Mouse (Mus musculus) hindbrain, embryonic 12.5 days (tissue): ENCODE data around the gene Mcm3. TPM values are rescaled to one million over a fixed set of nuclear protein-coding genes. Genes with fewer than 3 reads are reported as not detected.
"Not testable (repeated sequence)": the region's sequence is repeated elsewhere in the genome, so short reads cannot be mapped to it uniquely, and the experiment has no call there.

ENCODE experiments used
- ATAC-seq: fragments of 200-750 bp; cut with Nextera tagmentation; 2 replicates; pipeline ENCODE4 v1.8.0; 2017; ENCODE audit warnings: moderate TSS enrichment; ENCODE audit not compliant: low FRiP score
- H3K27ac ChIP-seq: fragments of 300-500 bp; sonication (generic); 2 replicates; pipeline ENCODE4 v1.5.1; 2016; ENCODE audit warnings: mild to moderate bottlenecking
- H3K27me3 ChIP-seq: fragments of 300-500 bp; sonication (generic); 2 replicates; pipeline ENCODE4 v1.6.1; 2016; ENCODE audit warnings: mild to moderate bottlenecking
- H3K36me3 ChIP-seq: fragments of 300-500 bp; sonication (generic); 2 replicates; pipeline ENCODE4 v1.6.1; 2016; ENCODE audit warnings: mild to moderate bottlenecking
- H3K4me1 ChIP-seq: fragments of 300-500 bp; sonication (generic); 2 replicates; pipeline ENCODE4 v1.6.1; 2016
- H3K4me2 ChIP-seq: fragments of 300-500 bp; sonication (generic); replicated peaks from 2 replicates; pipeline ENCODE4 v1.6.1; 2016; ENCODE audit warnings: mild to moderate bottlenecking
- H3K4me3 ChIP-seq: fragments of 300-500 bp; sonication (generic); 2 replicates; pipeline ENCODE4 v1.5.1; 2016; ENCODE audit warnings: mild to moderate bottlenecking
- H3K9ac ChIP-seq: fragments of 300-500 bp; sonication (generic); 2 replicates; pipeline ENCODE4 v1.6.1; 2016; ENCODE audit warnings: mild to moderate bottlenecking, moderate library complexity
- H3K9me3 ChIP-seq: fragments of 300-500 bp; sonication (generic); replicated peaks from 2 replicates; pipeline ENCODE4 v1.6.1; 2016; ENCODE audit warnings: mild to moderate bottlenecking
- WGBS: fragments of 180-500 bp; shearing (Covaris S2); methylation state at CpG from one replicate; pipeline ENCODE4 v1.1.7; 2016; 5-methylcytosine and 5-hydroxymethylcytosine counted together
- polyA plus RNA-seq: library from polyadenylated mRNA; unstranded; fragments of >200 nt; fragmentation: Nextera tagmentation; extraction: Ambion mirVana; gene quantifications from 2 replicates; pipeline ENCODE4 v1.2.1, GENCODE M21; 2016

Mcm3 gene
- polyA plus RNA-seq, 1 experiment from 2014 or later, result 88.6 TPM

DNA sequence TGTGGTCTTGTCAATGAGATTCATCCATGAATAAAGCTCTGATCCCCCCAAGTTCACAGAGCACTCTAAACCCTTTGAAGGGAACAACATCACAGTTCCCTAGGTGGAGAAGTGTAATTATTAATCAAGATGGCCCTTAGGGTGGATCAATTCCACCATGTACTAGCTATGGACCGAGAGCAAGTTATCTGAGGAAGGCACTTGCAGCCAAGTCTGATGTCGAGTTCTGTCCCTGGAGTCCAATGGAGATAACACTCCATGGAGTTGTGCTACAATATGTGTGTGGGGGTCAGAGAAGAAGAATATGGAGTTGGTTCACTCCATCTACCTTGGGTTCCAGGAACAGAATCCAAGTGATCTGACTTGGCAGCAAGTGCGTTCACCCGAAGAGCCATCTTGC is 25.4 kb downstream of the Mcm3 start:
- 93% methylated on average over 4 of the region's 4 CpGs for WGBS
- no peaks in the 10 kb centered on the region for H3K4me1 ChIP-seq
- H3K4me3 ChIP-seq, result no peak overlapping the region
- no peak for ATAC-seq
- H3K9me3 ChIP-seq, result no peaks in the 10 kb centered on the region
- no peaks in the 10 kb centered on the region for H3K27me3 ChIP-seq
- H3K4me2 ChIP-seq, result no peak overlapping the region
- no peaks in the 10 kb centered on the region for H3K36me3 ChIP-seq
- H3K27ac ChIP-seq, result no peak overlapping the region
- no peak overlapping the region for H3K9ac ChIP-seq

DNA sequence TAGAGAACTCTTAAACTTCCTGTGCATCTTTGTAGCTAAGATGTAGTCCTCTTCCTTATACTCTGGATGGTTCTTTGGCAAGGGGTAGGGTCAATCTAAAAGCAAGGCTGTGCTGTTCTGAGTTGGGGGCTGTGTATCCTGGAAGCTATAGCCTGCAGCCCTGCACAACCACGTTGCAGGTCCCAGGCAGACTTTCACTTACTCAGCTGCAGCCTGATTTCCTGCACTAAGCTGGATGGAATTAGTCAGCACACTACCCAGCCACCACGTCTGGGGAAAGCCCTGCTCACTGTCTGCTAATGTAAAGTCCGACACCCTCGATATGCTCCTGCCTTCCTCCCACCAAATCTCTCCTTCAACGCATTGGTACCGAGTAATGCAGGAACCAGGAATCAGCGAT is 28.7 kb downstream of the Mcm3 start:
- 81% methylated on average over 7 of the region's 7 CpGs for WGBS
- no peak for ATAC-seq

DNA sequence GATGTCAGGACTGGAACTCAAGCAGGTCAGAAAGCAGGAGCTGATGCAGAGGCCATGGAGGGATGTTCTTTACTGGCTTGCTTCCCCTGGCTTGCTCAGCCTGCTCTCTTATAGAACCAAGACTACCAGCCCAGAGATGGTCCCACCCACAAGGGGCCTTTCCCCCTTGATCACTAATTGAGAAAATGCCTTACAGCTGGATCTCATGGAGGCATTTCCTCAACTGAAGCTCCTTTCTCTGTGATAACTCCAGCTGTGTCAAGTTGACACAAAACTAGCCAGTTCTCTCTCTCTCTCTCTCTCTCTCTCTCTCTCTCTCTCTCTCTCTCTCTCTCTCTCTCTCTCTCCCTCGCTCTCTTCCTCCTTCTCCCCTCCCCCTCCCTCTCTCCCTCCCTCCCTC is 29.6 kb downstream of the Mcm3 start, which contains the start of gene Il17f:
Gene Il17f (minus strand): TSS at position 101 of the 400 bp plus-strand sequence.
- not testable (repeated sequence) for H3K27ac ChIP-seq, H3K4me3 ChIP-seq, H3K9me3 ChIP-seq, ATAC-seq, H3K9ac ChIP-seq, H3K27me3 ChIP-seq, H3K4me2 ChIP-seq, H3K36me3 ChIP-seq, H3K4me1 ChIP-seq
- 100% methylated on average over 1 of the region's 1 CpGs for WGBS

More for the DNA sequence above, 28.7 kb downstream of the Mcm3 start:
- Histone ChIP-seq H3K27me3 (no peaks in the 10 kb centered on the region), H3K27ac (no peak overlapping the region), H3K4me3 (no peak overlapping the region), H3K9me3 (no peaks in the 10 kb centered on the region), H3K9ac (no peak overlapping the region), H3K36me3 (no peaks in the 10 kb centered on the region), H3K4me1 (no peaks in the 10 kb centered on the region), H3K4me2 (no peak overlapping the region)

DNA sequence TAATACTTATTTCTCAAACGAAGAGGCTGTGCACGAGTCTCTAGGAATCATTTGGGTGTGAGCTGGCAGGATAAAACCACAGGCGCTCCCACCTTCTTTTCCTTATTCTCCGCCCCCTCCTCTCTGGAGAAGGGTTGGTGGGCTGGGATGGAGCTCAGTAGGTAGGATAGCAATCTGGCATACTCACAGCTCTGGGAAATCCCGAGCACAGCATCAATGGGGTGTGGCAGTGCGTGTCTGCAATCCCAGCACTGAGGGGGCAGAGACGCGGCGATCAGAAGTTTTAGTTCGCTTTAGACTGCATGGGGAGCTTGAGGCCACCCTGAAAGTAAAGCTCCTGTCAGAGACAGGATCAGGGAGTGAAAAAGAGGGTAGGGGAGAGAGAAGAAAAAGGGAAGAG is 31.7 kb downstream of the Mcm3 start:
- Histone ChIP-seq H3K36me3 (no peaks in the 10 kb centered on the region), H3K27me3 (no peaks in the 10 kb centered on the region), H3K9me3 (no peaks in the 10 kb centered on the region), H3K4me2 (no peak overlapping the region), H3K4me1 (no peaks in the 10 kb centered on the region), H3K9ac (no peak overlapping the region), H3K27ac (no peak overlapping the region), H3K4me3 (no peak overlapping the region)
- ATAC-seq, result no peak
- 45% methylated on average over 10 of the region's 10 CpGs for WGBS

DNA sequence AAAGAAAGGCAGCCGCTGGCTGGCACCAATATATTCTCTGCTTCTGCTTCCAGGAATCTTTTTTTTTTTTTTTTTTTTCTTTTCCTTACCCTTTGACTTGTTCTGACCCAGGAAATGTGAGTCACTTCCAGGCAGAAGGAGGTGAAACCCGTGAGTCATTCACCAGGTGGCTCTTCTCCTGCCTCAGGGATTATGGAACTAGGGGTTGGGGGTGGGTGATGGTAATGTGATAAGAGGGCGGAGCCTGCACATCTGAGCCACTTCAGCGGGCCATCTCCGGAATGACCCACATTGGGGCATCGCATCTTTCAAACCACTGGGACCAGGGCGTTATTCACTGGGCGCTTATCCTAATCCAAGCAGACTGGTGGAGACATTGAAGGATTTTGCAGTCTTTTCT is 33.1 kb downstream of the Mcm3 start:
- WGBS, result 47% methylated on average over 8 of the region's 8 CpGs
- Histone ChIP-seq H3K4me2 (no peak overlapping the region), H3K4me3 (no peak overlapping the region), H3K36me3 (no peaks in the 10 kb centered on the region), H3K27ac (no peak overlapping the region), H3K9ac (no peak overlapping the region), H3K27me3 (no peaks in the 10 kb centered on the region), H3K9me3 (no peaks in the 10 kb centered on the region), H3K4me1 (no peaks in the 10 kb centered on the region)
- no peak for ATAC-seq

DNA sequence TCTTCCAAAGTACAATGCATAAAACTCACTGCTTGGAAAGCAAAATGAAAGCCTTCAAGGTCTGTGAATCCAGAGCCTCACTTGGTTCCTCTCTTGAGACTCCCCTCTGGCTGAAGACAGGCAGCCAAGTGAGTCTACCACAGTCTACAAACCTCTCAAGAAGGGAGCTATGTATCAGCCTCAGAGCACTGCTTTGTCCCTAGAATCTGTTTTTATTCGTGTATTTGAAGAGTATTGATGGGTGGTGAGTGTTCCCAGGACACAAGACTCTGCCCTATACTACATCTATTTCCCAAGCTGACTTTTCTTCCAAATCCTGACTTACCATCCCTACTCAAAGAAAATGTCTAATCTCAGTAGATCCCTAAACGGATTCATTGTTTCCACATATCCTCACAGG is 41.7 kb downstream of the Mcm3 start:
- WGBS, result 85% methylated on average over 2 of the region's 2 CpGs
- Histone ChIP-seq H3K27ac (no peak overlapping the region), H3K36me3 (no peaks in the 10 kb centered on the region), H3K4me2 (no peak overlapping the region), H3K4me1 (no peaks in the 10 kb centered on the region), H3K4me3 (no peak overlapping the region), H3K27me3 (no peaks in the 10 kb centered on the region), H3K9ac (no peak overlapping the region), H3K9me3 (no peaks in the 10 kb centered on the region)
- no peak for ATAC-seq

DNA sequence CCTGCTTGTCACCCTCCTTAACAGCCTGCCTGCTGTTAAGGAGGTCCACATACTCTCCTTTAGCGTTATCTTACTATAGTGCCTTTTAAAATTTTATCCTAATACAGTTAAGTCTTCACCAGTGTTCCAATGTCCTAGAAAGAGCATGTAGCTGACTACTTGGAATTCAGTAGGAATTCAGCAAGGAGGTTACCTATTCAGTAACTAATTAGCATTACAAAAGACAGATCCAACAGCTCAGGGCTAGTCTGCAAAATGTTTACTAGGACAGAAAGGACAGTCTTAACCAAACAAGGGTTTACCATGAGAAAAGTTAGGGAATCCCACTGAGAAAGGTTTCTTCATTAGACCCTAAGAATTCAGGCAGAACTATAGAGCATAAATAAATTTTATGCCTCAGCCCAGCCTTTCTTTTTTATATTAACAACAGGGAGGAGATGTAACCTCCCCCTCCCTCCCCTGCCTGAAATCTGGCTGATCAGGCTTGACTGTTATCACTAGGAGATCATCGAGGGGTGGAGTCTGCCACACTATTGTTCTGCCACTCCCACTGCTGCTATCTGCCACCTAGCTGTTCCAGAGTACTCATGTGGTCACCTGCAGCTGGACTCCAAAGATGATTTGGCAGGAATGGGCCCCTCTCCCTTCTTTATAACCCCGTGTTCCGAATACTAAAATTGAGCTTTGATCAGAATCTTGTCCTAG is 45.9 kb downstream of the Mcm3 start:
- H3K9me3 ChIP-seq, H3K4me1 ChIP-seq, H3K27me3 ChIP-seq, H3K4me2 ChIP-seq, H3K27ac ChIP-seq, ATAC-seq, H3K4me3 ChIP-seq, H3K36me3 ChIP-seq, H3K9ac ChIP-seq: not testable (repeated sequence)
- WGBS, result 85% methylated on average over 4 of the region's 4 CpGs

DNA sequence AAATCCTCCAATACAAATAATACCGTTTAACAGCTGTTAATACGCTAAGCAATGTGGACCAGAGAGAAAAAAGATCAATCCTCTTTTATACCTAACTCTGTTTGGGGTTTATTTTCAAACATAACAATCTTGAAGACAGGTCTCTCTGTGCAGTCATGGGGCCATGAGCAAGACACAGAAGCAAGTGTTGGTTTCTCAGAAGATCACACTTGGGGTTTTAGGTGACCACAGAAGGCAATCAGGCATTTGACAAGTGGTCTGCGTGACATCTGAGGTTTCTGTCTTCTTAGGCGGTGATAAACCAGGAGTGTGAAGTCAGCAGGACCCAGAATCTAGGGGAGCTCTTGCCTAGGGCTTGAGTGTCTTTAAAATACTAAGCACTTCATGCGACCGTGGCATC is 53.6 kb downstream of the Mcm3 start:
- Histone ChIP-seq H3K4me1 (no peaks in the 10 kb centered on the region), H3K27ac (no peak overlapping the region), H3K4me3 (no peak overlapping the region), H3K27me3 (no peaks in the 10 kb centered on the region), H3K9me3 (no peaks in the 10 kb centered on the region), H3K9ac (no peak overlapping the region), H3K36me3 (no peaks in the 10 kb centered on the region), H3K4me2 (no peak overlapping the region)
- ATAC-seq, result no peak
- WGBS, result 78% methylated on average over 6 of the region's 6 CpGs

DNA sequence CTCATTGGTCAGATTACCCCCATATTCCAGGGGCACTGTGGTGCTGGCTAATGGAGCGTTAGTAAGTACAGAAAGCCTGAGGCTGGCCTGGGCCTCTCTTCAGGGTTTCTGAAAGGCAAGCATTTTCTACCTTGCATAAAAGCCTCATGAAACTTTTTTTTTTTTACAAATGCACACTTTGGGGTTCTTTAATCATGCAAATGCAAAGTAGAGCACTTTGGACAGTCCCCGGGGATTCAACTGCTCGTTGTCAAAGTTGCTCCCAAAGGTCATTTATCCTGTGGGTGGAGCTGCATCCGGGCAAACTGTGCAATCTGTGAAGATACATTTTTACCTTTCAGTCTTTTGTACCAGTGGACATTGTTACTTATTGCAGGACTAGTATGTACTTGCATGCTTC is 58.7 kb downstream of the Mcm3 start:
- Histone ChIP-seq H3K4me3 (no peak overlapping the region), H3K27me3 (no peaks in the 10 kb centered on the region), H3K4me2 (no peak overlapping the region), H3K9me3 (no peaks in the 10 kb centered on the region), H3K4me1 (no peaks in the 10 kb centered on the region), H3K27ac (no peak overlapping the region), H3K9ac (no peak overlapping the region), H3K36me3 (no peaks in the 10 kb centered on the region)
- WGBS, result 46% methylated on average over 4 of the region's 4 CpGs
- ATAC-seq, result no peak

DNA sequence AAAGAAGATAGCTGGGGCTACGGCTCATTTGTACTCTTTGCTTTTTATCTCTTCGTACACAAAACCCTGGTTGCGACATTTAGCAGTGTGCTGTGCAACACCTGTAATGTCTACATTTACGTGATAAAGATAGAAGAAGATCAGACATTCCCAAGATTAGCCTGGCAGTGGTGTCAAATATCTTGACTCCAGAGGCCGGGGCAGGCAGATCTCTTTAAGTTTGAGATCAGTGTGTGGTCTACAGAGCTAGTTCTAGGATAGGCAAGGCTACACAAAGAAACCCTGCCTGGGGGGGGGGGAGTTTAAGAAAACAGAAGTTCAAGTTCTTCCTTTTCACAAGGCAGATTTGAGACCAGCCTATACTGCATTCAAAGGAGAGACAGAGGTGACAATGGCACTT is 59.8 kb downstream of the Mcm3 start:
- Histone ChIP-seq H3K27ac (no peak overlapping the region), H3K4me3 (no peak overlapping the region), H3K4me2 (no peak overlapping the region), H3K27me3 (no peaks in the 10 kb centered on the region), H3K9ac (no peak overlapping the region), H3K4me1 (no peaks in the 10 kb centered on the region), H3K9me3 (no peaks in the 10 kb centered on the region), H3K36me3 (no peaks in the 10 kb centered on the region)
- WGBS, result 87% methylated on average over 5 of the region's 5 CpGs
- no peak for ATAC-seq

DNA sequence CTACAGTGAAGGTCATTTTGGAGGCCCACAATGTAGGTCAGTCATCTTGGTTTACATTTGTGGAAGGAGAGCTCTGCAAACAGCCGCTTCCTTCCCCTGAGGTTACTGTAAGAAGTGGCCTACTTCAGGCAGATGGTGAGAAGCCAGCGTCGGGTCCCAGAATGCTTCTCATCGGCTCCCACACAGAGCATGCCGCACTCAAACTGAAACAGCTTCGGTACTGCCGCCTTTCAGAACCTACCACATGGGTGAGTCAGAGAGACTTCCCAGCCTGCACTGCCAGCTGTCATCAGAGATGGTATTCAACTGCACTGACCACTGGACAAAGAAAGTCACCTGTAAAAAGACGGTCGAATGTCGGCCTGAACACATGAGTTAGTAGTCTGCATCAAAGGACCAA is 60.3 kb downstream of the Mcm3 start:
- no peak for ATAC-seq
- Histone ChIP-seq H3K4me3 (no peak overlapping the region), H3K4me2 (no peak overlapping the region), H3K36me3 (no peaks in the 10 kb centered on the region), H3K27ac (no peak overlapping the region), H3K4me1 (no peaks in the 10 kb centered on the region), H3K9ac (no peak overlapping the region), H3K9me3 (no peaks in the 10 kb centered on the region), H3K27me3 (no peaks in the 10 kb centered on the region)
- 84% methylated on average over 10 of the region's 10 CpGs for WGBS

DNA sequence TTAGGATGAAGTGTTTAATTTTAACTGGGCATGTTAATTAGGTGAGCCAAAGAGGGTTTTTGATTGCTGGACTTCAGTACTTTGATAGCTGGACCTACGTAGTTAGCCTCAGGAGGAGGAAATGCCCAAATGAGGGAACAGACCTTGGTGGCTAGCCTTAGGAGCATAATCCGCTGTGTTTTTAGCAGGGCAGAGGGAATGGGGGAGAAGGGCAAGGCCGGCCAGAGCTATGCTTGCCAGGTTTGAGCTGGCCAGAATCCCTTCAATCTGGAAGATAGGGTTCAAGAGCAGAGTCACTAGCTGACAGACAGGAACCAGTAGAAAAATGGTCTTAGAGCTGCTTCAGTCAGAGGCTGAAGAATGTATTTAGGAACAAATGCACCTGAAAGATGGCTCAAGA is 62.5 kb downstream of the Mcm3 start:
- Histone ChIP-seq H3K27ac (no peak overlapping the region), H3K36me3 (no peaks in the 10 kb centered on the region), H3K9me3 (no peaks in the 10 kb centered on the region), H3K4me1 (no peaks in the 10 kb centered on the region), H3K9ac (no peak overlapping the region), H3K4me2 (no peak overlapping the region), H3K4me3 (no peak overlapping the region), H3K27me3 (no peaks in the 10 kb centered on the region)
- no peak for ATAC-seq
- WGBS, result 90% methylated on average over 3 of the region's 3 CpGs

DNA sequence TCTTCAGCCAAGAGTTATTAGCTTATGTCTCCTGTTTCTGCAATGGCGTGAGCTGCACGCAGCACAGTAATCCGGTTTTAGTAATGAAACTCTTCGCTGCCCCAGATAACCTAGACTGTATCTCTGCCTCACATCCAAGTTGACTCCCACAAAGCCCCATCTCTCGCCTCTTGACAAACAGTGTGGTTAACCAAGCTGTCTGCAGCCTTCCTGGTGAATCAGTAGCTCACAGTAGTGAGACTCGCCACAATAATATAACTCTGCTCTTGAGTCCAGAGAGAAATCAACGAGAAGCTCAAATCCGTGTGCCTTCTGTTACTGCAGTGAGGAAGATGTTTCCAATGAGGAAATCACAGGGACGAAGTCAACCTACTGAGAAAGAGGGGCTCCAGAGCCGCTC is 65.7 kb downstream of the Mcm3 start:
- no peak overlapping the region for H3K27ac ChIP-seq
- no peak overlapping the region for H3K9ac ChIP-seq
- H3K9me3 ChIP-seq, result no peaks in the 10 kb centered on the region; the same call in 1 of the 2 replicates
- ATAC-seq, result no peak
- 89% methylated on average over 10 of the region's 10 CpGs for WGBS
- no peak overlapping the region for H3K4me2 ChIP-seq
- H3K4me3 ChIP-seq, result no peak overlapping the region
- H3K27me3 ChIP-seq, result no peaks in the 10 kb centered on the region
- H3K36me3 ChIP-seq, result no peaks in the 10 kb centered on the region
- no peaks in the 10 kb centered on the region for H3K4me1 ChIP-seq
